Mouse (Mus musculus) stomach, postnatal 0 days (tissue): ENCODE data around the gene Dynlt3. TPM values are rescaled to one million over a fixed set of nuclear protein-coding genes. Genes with fewer than 3 reads are reported as not detected.
A peak's percentile ranks its signal among the peaks of the same experiment; 100 is the strongest.
"Not testable (repeated sequence)": the region's sequence is repeated elsewhere in the genome, so short reads cannot be mapped to it uniquely, and the experiment has no call there.

Source experiments
- ATAC-seq: fragments of 200-750 bp; cut with Nextera tagmentation; 2 replicates; pipeline ENCODE4 v1.8.0; 2017; ENCODE audit not compliant: low FRiP score, low TSS enrichment
- DNase-seq: peaks from one replicate; pipeline ENCODE4 v3.0.0-alpha.2; 2016; ENCODE audit warnings: low spot score
- H3K27ac ChIP-seq: fragments of 300-500 bp; sonication (generic); replicated peaks from 2 replicates; pipeline ENCODE4 v1.5.1; 2014; ENCODE audit warnings: mild to moderate bottlenecking, control low read depth
- H3K27me3 ChIP-seq: fragments of 300-500 bp; sonication (generic); 2 replicates; pipeline ENCODE4 v1.6.1; 2014; ENCODE audit warnings: low read length; ENCODE audit not compliant: control insufficient read depth, insufficient read depth
- H3K36me3 ChIP-seq: fragments of 300-500 bp; sonication (generic); 2 replicates; pipeline ENCODE4 v1.6.1; 2014; ENCODE audit warnings: low read length, mixed read lengths; ENCODE audit not compliant: control insufficient read depth, insufficient read depth
- H3K4me1 ChIP-seq: fragments of 300-500 bp; sonication (generic); replicated peaks from 2 replicates; pipeline ENCODE4 v1.6.1; 2014; ENCODE audit warnings: antibody characterized with exemption; ENCODE audit not compliant: control insufficient read depth, insufficient read depth
- H3K4me2 ChIP-seq: fragments of 300-500 bp; sonication (generic); replicated peaks from 2 replicates; pipeline ENCODE4 v1.6.1; 2014; ENCODE audit warnings: low read depth, mild to moderate bottlenecking, control low read depth, moderate library complexity
- H3K4me3 ChIP-seq: fragments of 300-500 bp; sonication (generic); 2 replicates; pipeline ENCODE4 v1.5.1; 2014; ENCODE audit warnings: low read depth, low read length, control low read depth
- H3K9ac ChIP-seq: fragments of 300-500 bp; sonication (generic); 2 replicates; pipeline ENCODE4 v1.6.1; 2014; ENCODE audit warnings: mild to moderate bottlenecking, low read length, control low read depth, mixed read lengths
- H3K9me3 ChIP-seq: fragments of 300-500 bp; sonication (generic); 2 replicates; pipeline ENCODE4 v1.6.1; 2016; ENCODE audit warnings: low read length; ENCODE audit not compliant: control insufficient read depth
- CTCF ChIP-seq: IDR thresholded peaks from 2 replicates; pipeline ENCODE4 v1.5.1; 2016; ENCODE audit warnings: antibody characterized with exemption, low read depth, mild to moderate bottlenecking, moderate library complexity
- WGBS: fragments of 180-500 bp; shearing (Covaris S2); extraction: QIAGEN DNeasy Blood & Tissue Kit; methylation state at CpG from one replicate; pipeline ENCODE4 v1.1.7; 2014; 5-methylcytosine and 5-hydroxymethylcytosine counted together
- polyA plus RNA-seq: library from polyadenylated mRNA; unstranded; fragments of >200 nt; fragmentation: Nextera tagmentation; extraction: Ambion mirVana; gene quantifications from 2 replicates; pipeline ENCODE4 v1.2.1, GENCODE M21; 2015

Dynlt3 gene
- polyA plus RNA-seq, 1 experiment from 2014 or later = 98.7 TPM

DNA sequence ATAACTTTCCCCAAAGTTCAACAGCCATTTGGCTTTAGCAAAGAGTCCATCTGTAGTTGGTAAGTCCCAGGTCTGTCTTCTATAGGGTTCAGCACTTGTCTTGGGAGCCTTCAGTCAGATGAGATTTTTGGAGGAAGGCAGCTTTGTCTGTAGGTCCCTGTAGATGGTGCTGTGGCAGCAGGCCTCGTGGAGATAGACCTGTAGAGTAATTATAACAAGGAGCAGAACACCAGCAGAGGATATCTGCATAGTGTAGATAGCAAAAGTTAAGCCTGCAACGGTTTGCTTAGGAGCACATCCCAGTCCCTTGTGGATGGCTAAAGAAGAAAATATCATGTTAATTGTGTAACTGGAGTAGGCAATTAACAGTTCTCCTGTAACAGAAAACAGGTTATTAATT lies 22.7 kb downstream of the Dynlt3 start:
- ATAC-seq, H3K27me3 ChIP-seq, H3K27ac ChIP-seq, DNase-seq, H3K4me3 ChIP-seq, H3K4me2 ChIP-seq, H3K9me3 ChIP-seq, H3K4me1 ChIP-seq, H3K9ac ChIP-seq, H3K36me3 ChIP-seq: not testable (repeated sequence)
- WGBS = 54% methylated on average over 2 of the region's 2 CpGs
- TF ChIP-seq CTCF = peak; percentile 36

Other genes starting within 250 kb of the Dynlt3 start
- gene Cybb, start 175.2 kb downstream of the Dynlt3 start, polyA plus RNA-seq = 1.8 TPM in 2 replicates
- gene H2al1o, start 90.6 kb downstream of the Dynlt3 start, polyA plus RNA-seq = not detected in 2 replicates
- not detected in 2 replicates for gene Hypm, start 183.9 kb upstream of the Dynlt3 start, polyA plus RNA-seq
- gene H2al3, start 186.7 kb upstream of the Dynlt3 start, polyA plus RNA-seq = not detected in 2 replicates
- 1.5 and 2.0 TPM in 2 replicates for gene Sytl5, start 222.6 kb upstream of the Dynlt3 start, polyA plus RNA-seq